Mouse (Mus musculus) spleen, adult 2 months (tissue): ENCODE results near the gene Cfap74.

Experiments used
- CTCF ChIP-seq: fragments of 200-500 bp; IDR thresholded peaks from 2 replicates; pipeline ENCODE4 v1.5.1; 2011; ENCODE audit warnings: mild to moderate bottlenecking, inconsistent platforms; ENCODE audit not compliant: insufficient read depth, insufficient read length, insufficient replicate concordance; ENCODE audit errors: extremely low read depth
- POLR2A ChIP-seq: fragments of 200-500 bp; IDR thresholded peaks from 2 replicates; pipeline ENCODE4 v1.6.1; 2011; ENCODE audit warnings: low read depth, low read length, inconsistent platforms

DNA sequence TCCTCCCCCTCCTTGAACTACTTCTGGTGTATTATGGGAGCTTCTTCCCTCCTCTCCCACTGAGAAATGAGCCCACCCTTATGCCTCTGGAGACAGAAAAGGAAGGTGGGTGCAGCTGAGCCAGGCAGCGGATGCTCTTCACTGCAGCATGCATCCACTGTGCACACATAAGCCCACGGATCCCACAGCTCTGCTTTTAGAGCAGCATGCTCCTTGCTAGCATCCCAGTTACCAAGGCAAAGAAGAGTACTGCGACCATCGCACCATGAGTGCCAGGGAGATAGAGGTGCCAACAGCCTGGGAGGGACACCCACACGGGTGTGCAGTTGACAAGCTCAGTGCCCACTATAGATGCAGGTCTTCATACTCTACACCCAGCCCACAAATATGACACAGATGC lies 13.5 kb upstream of the Cfap74 start:
- TF ChIP-seq POLR2A: no peak
- no peak for TF ChIP-seq CTCF
